Mouse (Mus musculus): ENCODE measurements around the gene Tubg2. TPM values are rescaled to one million over a fixed set of nuclear protein-coding genes. Genes with fewer than 3 reads are reported as not detected.
"Not testable (repeated sequence)": the region's sequence is repeated elsewhere in the genome, so short reads cannot be mapped to it uniquely, and the experiment has no call there.

Tubg2 gene
- polyA plus RNA-seq, 1 experiment from 2014 or later: 7.6 TPM

DNA sequence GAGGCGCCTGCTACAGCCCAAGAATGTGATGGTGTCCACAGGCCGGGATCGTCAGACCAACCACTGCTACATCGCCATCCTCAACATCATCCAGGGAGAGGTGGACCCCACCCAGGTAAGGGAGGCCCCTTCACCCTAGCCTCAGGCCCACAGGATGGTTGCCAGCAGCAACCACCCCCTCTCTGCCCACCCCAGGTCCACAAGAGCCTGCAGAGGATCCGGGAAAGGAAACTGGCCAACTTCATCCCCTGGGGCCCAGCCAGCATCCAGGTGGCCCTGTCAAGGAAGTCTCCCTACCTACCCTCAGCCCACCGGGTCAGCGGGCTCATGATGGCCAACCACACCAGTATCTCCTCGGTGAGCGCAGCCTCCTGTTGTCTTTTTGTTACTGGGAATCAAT lies 30.7 kb upstream of the Tubg2 start:
- not testable (repeated sequence) for H3K4me2 ChIP-seq; ATAC-seq (ENCODE audit: low FRiP score); H3K9ac ChIP-seq; H3K27me3 ChIP-seq; H3K27ac ChIP-seq; H3K4me3 ChIP-seq (replicated peaks); H3K9me3 ChIP-seq
- 99% methylated on average over 9 of the region's 9 CpGs for WGBS
- Histone ChIP-seq H3K4me1 (peaks cover 12% of the 10 kb centered on the region), H3K36me3 (replicated peaks) (peaks cover 53% of the 10 kb centered on the region)

DNA sequence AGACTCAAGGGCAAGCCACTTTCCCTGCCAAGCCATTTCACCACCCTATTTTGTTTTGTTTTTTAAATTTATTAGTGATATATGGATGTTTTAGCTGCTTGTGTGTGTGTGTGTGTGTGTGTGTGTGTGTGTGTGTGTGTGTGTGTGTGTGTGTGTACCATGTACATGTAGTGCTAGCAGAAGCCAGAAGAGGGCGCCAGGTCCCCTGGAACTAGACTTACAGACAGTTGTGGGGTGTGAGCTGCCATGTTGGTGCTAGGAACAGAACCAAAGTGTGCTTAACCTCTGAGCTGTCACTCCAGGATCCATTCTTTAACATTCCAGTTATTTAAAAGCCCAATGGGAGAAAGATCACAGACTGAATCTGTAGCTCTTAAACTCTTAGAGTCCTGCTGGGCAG lies 28.6 kb upstream of the Tubg2 start:
- no peaks in the 10 kb centered on the region for H3K4me1 ChIP-seq
- ATAC-seq (ENCODE audit: low FRiP score): no peak
- H3K4me2 ChIP-seq: no peak overlapping the region
- 0 out of 2 replicates have a peak, but pooled peaks cover 6% of the 10 kb centered on the region for H3K9me3 ChIP-seq
- no peak overlapping the region for H3K9ac ChIP-seq
- peaks cover 49% of the 10 kb centered on the region for H3K36me3 ChIP-seq (replicated peaks)
- 92% methylated on average over 1 of the region's 1 CpGs for WGBS
- no peaks in the 10 kb centered on the region for H3K27me3 ChIP-seq
- H3K27ac ChIP-seq: no peak overlapping the region
- no peak overlapping the region for H3K4me3 ChIP-seq (replicated peaks)

DNA sequence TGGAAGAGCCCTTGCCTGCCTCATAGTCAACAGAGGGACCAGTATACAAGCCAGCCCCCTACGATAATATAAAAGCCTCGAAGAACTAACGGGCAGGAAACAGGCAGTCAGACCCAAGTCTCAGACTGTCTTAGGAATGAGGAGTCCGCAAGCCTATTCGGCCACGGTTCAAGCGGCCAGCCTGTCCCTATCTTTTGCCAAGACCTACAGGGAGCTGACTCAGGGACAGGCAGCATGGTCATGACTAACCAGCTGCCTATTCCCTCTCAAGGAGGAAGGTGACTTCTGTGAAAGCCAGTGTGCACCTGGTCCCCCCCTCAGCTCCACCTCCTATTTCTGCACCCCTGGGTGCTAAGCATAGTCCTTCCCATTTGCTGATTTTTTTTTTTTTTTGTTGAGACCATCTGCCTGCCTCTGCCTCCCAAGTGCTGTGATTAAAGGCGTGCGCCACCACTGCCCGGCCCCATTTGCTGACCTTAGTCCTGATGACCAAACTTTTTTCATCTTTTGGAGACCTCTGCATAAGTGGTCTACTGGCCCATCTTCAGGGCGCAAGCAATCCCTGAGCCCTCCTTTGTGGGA lies 26.6 kb upstream of the Tubg2 start:
- peaks cover 29% of the 10 kb centered on the region for H3K36me3 ChIP-seq (replicated peaks)
- WGBS: 89% methylated on average over 11 of the region's 11 CpGs
- no peak overlapping the region for H3K4me2 ChIP-seq
- H3K9me3 ChIP-seq: 0 out of 2 replicates have a peak, but pooled peaks cover 6% of the 10 kb centered on the region
- H3K9ac ChIP-seq: no peak overlapping the region
- no peak overlapping the region for H3K4me3 ChIP-seq (replicated peaks)
- no peaks in the 10 kb centered on the region for H3K4me1 ChIP-seq
- H3K27ac ChIP-seq: no peak overlapping the region
- ATAC-seq (ENCODE audit: low FRiP score): no peak
- H3K27me3 ChIP-seq: no peaks in the 10 kb centered on the region

DNA sequence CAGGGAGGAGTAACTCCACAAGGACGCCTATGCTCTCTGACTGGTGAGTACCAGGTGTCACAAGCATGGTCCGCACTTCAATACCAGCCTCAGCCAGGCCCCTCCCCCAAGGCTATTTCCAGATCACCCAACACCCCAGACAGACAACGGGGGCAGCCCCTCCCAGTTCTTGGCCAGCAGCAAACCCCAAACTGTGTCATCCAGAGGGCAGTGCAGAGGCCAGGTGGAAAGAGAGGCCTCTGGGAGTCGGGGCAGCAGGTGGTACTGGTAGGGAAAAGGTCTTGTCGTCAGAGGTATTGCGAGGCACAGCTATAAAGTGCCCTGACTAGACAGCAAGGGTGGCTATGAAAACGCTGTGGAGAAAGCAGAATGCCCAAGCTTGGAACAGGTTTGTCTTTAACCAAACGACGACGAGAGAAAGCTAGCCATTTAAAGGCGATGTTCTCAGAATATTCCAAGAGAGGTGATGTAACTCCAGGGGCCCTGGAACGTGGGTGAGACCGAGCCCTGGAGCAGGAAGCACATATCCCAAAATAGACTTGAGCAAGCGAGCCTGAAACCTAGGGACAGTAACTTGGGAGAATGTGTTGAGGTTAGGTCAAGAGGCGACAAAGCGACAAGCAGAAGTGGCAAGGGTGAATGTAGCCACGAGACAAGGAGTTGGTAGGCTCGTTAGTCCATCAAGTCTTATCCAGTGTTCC lies 25.5 kb upstream of the Tubg2 start:
- no peak overlapping the region for H3K27ac ChIP-seq
- H3K9me3 ChIP-seq: 0 out of 2 replicates have a peak, but pooled peaks cover 6% of the 10 kb centered on the region
- no peak overlapping the region for H3K4me3 ChIP-seq (replicated peaks)
- H3K4me2 ChIP-seq: no peak overlapping the region
- no peak overlapping the region for H3K9ac ChIP-seq
- no peak for ATAC-seq (ENCODE audit: low FRiP score)
- no peaks in the 10 kb centered on the region for H3K4me1 ChIP-seq
- 56% methylated on average over 18 of the region's 18 CpGs for WGBS
- H3K36me3 ChIP-seq (replicated peaks): peaks cover 21% of the 10 kb centered on the region
- H3K27me3 ChIP-seq: no peaks in the 10 kb centered on the region

DNA sequence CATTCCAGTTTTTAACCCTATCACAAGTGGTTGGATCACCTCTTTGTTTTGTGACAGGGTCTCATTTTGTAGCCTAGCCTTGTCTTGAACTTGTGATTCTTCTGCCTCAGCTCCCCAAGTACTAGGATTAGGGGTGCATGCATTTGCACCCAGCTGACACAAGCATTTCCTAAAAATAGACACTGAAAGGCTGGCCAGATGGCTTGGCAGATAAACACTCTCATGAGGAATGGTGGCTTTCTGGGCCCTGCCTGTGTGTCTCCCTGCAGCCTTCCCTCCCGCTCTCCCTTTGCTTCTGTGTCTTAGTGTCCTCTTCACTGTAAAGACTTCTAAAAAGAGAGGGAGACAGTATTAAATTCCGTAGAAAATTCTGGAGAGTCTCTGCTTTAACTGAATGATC lies 24.5 kb upstream of the Tubg2 start:
- no peak for ATAC-seq (ENCODE audit: low FRiP score)
- no peak overlapping the region for H3K9ac ChIP-seq
- 95% methylated on average over 2 of the region's 2 CpGs for WGBS

DNA sequence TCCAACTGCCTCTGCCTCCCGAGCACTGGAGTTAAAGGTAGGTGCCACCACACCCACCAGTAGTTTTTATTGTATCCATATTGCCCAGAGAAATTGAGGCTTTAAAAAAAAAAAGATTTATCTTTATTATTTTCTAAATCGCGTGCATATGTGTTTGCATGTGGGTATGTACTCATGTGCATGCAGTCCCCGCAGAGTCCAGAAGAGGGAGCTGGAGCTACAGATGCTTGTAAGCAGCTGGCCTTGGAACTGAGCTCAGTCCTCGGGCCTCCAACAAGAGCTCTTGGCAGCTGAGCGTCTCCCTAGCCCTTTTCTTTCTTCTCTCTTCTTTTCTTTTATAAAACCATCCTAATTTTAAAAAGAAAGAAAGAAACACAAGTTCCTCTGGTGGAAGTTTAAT lies 24.0 kb upstream of the Tubg2 start:
- no peak for ATAC-seq (ENCODE audit: low FRiP score)
- WGBS: 83% methylated on average over 6 of the region's 6 CpGs
- H3K27me3 ChIP-seq: no peaks in the 10 kb centered on the region

More for the DNA sequence above, 24.5 kb upstream of the Tubg2 start:
- Histone ChIP-seq H3K27me3 (no peaks in the 10 kb centered on the region), H3K4me1 (no peaks in the 10 kb centered on the region), H3K36me3 (replicated peaks) (peaks cover 11% of the 10 kb centered on the region), H3K9me3 (0 out of 2 replicates have a peak, but pooled peaks cover 3% of the 10 kb centered on the region), H3K4me2 (no peak overlapping the region), H3K27ac (no peak overlapping the region), H3K4me3 (replicated peaks) (no peak overlapping the region)

DNA sequence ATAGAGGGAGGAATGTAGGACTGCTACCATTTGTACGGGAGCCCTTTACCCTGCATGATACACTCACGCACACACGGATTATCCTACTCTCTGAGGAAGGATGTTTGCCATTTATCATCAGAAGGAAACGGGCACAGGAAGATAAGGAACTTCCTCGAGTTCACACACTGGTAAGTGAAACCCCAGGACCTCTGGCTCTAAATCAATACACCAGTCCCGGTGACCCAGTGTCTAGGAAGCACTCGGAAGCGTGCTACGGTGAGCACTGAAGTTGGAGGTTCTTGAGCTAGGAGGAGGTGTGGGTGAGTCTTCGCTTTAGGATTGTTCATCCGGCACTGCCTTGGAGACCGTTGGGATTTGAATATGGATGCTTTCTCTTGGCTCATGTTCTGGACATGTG lies 22.7 kb upstream of the Tubg2 start:
- ATAC-seq (ENCODE audit: low FRiP score): no peak
- H3K4me1 ChIP-seq: no peaks in the 10 kb centered on the region
- 88% methylated on average over 12 of the region's 12 CpGs for WGBS
- H3K27me3 ChIP-seq: no peaks in the 10 kb centered on the region
- no peak overlapping the region for H3K4me3 ChIP-seq (replicated peaks)
- H3K9ac ChIP-seq: no peak overlapping the region
- H3K36me3 ChIP-seq (replicated peaks): no peaks in the 10 kb centered on the region
- H3K27ac ChIP-seq: no peak overlapping the region
- H3K9me3 ChIP-seq: no peaks in the 10 kb centered on the region
- no peak overlapping the region for H3K4me2 ChIP-seq

More for the DNA sequence above, 24.0 kb upstream of the Tubg2 start:
- peaks cover 6% of the 10 kb centered on the region for H3K36me3 ChIP-seq (replicated peaks)
- H3K4me1 ChIP-seq: no peaks in the 10 kb centered on the region
- no peak overlapping the region for H3K4me2 ChIP-seq
- no peak overlapping the region for H3K4me3 ChIP-seq (replicated peaks)
- H3K27ac ChIP-seq: no peak overlapping the region
- H3K9ac ChIP-seq: no peak overlapping the region
- H3K9me3 ChIP-seq: no peaks in the 10 kb centered on the region

DNA sequence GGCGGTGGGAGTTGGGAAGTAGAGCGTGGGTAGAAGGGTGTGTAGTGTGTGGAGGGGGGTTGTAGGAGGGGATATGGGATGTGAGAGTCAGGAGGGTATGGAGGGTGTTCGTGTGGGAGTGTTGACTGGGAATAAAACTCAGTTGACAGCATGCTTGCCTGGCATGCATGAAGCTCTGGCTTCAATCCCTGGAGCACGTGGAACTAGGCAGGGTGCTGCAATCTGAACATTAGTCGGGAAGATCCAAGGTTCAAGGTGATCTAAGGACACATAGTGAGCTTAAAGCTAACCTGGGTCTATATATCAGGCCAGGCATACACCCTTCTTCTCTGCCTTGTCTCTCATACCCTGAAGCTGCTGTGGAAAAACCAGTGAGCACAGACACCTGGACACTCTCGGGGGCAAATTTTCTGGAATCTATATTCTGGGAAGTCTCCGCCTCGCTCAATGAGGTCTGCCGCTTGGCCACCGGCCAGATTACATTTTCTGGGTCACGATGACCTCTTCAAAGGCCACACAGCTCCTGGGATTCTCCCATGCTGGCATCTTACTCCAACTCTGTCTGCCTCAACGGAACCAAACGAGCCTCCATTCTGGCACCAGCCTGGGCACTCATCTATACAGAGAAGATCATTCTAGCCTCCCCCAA lies 21.4 kb upstream of the Tubg2 start:
- peaks cover 8% of the 10 kb centered on the region for H3K4me1 ChIP-seq
- no peaks in the 10 kb centered on the region for H3K9me3 ChIP-seq
- H3K4me2 ChIP-seq: no peak overlapping the region
- no peaks in the 10 kb centered on the region for H3K27me3 ChIP-seq
- no peak overlapping the region for H3K27ac ChIP-seq
- WGBS: 81% methylated on average over 13 of the region's 13 CpGs
- no peak for ATAC-seq (ENCODE audit: low FRiP score)
- no peak overlapping the region for H3K9ac ChIP-seq
- H3K36me3 ChIP-seq (replicated peaks): no peaks in the 10 kb centered on the region
- no peak overlapping the region for H3K4me3 ChIP-seq (replicated peaks)

DNA sequence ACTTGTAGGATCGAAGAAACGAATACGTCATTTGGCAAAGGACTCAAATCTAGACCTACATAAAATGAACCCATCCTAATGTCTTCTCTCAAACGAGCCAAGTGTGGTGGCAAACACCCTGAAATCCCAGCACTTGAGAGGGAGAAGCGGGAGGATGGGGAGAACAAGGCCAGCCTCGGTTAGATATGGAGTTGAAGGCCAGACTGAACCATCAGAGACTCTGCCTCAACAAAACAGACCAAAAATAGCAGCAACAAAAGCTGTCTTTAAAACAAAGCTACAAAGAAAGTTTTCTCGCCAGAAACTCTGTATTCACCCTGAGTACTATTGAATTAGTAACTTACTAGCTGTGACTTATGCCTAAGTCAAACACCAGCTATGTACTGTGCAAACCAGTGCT lies 18.7 kb upstream of the Tubg2 start:
- H3K4me3 ChIP-seq (replicated peaks): no peak overlapping the region
- H3K36me3 ChIP-seq (replicated peaks): no peaks in the 10 kb centered on the region
- peaks cover 25% of the 10 kb centered on the region for H3K4me1 ChIP-seq
- H3K27ac ChIP-seq: no peak overlapping the region
- no peak for ATAC-seq (ENCODE audit: low FRiP score)
- H3K4me2 ChIP-seq: no peak overlapping the region
- H3K9me3 ChIP-seq: no peaks in the 10 kb centered on the region
- no peak overlapping the region for H3K9ac ChIP-seq
- WGBS: 82% methylated on average over 7 of the region's 7 CpGs
- H3K27me3 ChIP-seq: no peaks in the 10 kb centered on the region

DNA sequence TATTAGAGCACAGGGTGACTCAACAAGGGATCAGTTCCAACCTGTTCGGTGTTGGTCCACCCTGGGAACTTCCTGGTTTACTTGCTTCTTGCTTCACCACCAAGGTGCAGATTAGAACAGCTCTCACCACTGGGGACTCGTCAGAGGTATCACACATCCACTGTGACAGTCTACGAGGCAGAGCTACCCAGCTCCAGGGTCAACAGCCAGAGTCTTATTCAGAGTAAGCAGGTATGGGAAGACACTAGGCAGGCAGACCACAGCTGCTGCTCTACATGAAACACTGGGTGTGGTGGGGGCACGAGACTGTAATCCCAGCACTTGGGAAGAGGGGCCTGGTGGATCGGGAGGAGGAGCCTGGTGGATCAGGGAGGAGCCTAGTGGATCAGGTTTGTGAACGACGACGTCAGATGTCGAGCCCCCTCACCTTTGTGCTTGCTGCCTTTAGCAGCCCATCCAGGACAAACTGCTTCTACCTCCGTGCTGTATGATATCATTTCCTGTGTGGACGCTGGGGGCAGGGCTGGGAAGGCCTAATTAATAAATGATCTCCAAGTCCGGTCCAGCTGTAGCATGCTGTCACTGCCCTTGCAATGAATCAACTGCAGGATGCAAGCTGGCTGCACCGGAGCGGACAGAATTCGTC lies 17.0 kb upstream of the Tubg2 start:
- Histone ChIP-seq H3K27me3 (no peaks in the 10 kb centered on the region), H3K4me3 (replicated peaks) (0 out of 2 replicates have a peak overlapping the region, but pooled peaks have one; percentile 11), H3K4me1 (peaks cover 29% of the 10 kb centered on the region), H3K36me3 (replicated peaks) (no peaks in the 10 kb centered on the region), H3K27ac (peak overlapping the region; percentile 56), H3K9ac (no peak overlapping the region), H3K4me2 (peak overlapping the region; percentile 40), H3K9me3 (no peaks in the 10 kb centered on the region)
- WGBS: 24% methylated on average over 15 of the region's 15 CpGs
- peak; percentile 57 for ATAC-seq (ENCODE audit: low FRiP score)

DNA sequence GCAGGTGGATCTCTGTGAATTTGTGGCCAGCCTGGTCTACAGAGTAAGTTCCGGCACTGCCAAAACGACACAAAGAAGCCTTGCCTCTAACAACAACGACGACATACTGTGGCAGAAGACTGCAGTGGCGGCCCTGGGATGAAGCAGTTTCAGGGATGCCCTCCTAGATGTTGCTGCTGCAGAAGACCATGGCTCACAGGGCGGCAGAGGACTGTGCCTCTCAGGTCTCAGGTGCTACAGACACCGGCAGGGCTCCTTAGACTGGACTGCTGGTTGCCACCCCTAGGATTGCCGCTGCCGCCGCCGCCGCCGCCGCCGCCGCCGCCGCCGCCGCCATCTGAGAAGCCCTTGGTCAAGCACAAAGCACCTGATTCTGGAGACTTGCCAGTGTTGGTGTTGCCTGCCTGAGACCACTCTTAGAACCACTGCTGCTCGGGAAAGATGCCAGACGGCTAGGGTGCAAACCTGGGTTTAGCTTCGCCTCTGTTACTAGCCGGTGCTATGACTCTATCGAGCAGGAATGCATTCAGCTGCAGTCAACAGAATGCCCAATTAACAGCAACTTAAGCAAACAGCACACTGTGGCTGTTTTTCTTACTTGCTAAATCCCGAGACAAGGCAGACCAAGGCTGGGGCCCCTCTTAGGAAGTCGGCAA lies 15.4 kb upstream of the Tubg2 start:
- Histone ChIP-seq H3K4me2 (peak overlapping the region; percentile 50), H3K9me3 (no peaks in the 10 kb centered on the region), H3K9ac (peak overlapping the region; percentile 38; the same call in 1 of the 2 replicates), H3K27ac (peak overlapping the region; percentile 71), H3K4me1 (peaks cover 33% of the 10 kb centered on the region), H3K36me3 (replicated peaks) (no peaks in the 10 kb centered on the region), H3K27me3 (no peaks in the 10 kb centered on the region), H3K4me3 (replicated peaks) (peak overlapping the region; percentile 28)
- WGBS: 41% methylated on average over 27 of the region's 27 CpGs
- ATAC-seq (ENCODE audit: low FRiP score): peak; percentile 53; the same call in 1 of the 2 replicates

DNA sequence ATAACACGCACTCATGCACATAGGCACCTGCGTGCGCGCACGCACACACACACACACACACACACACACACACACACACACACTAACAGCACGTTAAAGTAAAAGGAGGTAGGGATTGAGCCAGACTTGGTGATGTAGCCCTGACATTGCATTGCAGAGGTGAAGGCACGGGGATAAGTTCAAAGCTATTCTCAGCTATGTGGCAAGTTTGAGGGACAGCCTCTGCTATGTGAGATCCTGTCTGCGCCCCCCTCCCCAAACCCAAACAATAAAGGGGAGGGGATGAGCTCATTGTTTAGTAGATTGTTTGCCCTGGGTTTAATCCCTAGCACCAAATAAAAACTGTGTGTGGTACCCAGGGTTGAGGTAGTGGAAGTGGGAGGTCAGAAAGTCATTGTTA lies 14.6 kb upstream of the Tubg2 start:
- no peaks in the 10 kb centered on the region for H3K27me3 ChIP-seq
- no peak overlapping the region for H3K9ac ChIP-seq
- no peak for ATAC-seq (ENCODE audit: low FRiP score)
- peak overlapping the region; percentile 71; the same call in 1 of the 2 replicates for H3K27ac ChIP-seq
- H3K4me1 ChIP-seq: peaks cover 33% of the 10 kb centered on the region
- no peaks in the 10 kb centered on the region for H3K36me3 ChIP-seq (replicated peaks)
- no peak overlapping the region for H3K4me3 ChIP-seq (replicated peaks)
- peak overlapping the region; percentile 50; the same call in 1 of the 2 replicates for H3K4me2 ChIP-seq
- H3K9me3 ChIP-seq: no peaks in the 10 kb centered on the region
- 77% methylated on average over 8 of the region's 8 CpGs for WGBS

Data from forebrain, embryonic 12.5 days (tissue).